Mouse (Mus musculus) MEL (cell line): ENCODE measurements at regions not wholly inside any gene's neighbourhood (a gene's known extent, or its start where the extent isn't known, plus 50 kb on each side); places are given as distances from the start of the nearest gene placed in this dataset.

ENCODE experiments used
- DNase-seq: peaks from one replicate; pipeline ENCODE4 v3.0.0; 2011; ENCODE audit warnings: low read depth, low spot score
- H3K27ac ChIP-seq: 2 replicates; pipeline ENCODE4 v1.5.1; 2012; ENCODE audit warnings: low read depth, mild to moderate bottlenecking, control low read depth, low read length, moderate library complexity; ENCODE audit not compliant: control insufficient read depth
- H3K27me3 ChIP-seq, 2 experiments: fragments of 150-350 bp in 1 of 2; sonication (generic) in 1 of 2; 2 replicates each; pipeline ENCODE4 v1.6.1; 2012; ENCODE audit warnings: low read length in 2 of 2, mild to moderate bottlenecking in 2 of 2, improper control_type of control experiment in 1 of 2, moderate library complexity in 1 of 2; ENCODE audit not compliant: insufficient read depth in 2 of 2, control insufficient read depth in 1 of 2
- H3K36me3 ChIP-seq, 2 experiments: 2 replicates each; pipeline ENCODE4 v1.6.1; 2012 to 2014; ENCODE audit warnings: low read length in 2 of 2, improper control_type of control experiment in 1 of 2, inconsistent platforms in 1 of 2, mild to moderate bottlenecking in 1 of 2; ENCODE audit not compliant: insufficient read depth in 2 of 2, control insufficient read depth in 1 of 2
- H3K4me1 ChIP-seq, 2 experiments: fragments of 150-350 bp in 1 of 2; sonication (generic) in 1 of 2; 2 replicates each; pipeline ENCODE4 v1.6.1; 2012; ENCODE audit warnings: low read length in 2 of 2, improper control_type of control experiment in 1 of 2, mild to moderate bottlenecking in 1 of 2; ENCODE audit not compliant: insufficient read depth in 2 of 2, control insufficient read depth in 1 of 2
- H3K4me3 ChIP-seq, 2 experiments: fragments of 150-350 bp in 1 of 2; sonication (generic) in 1 of 2; 2 replicates each; pipeline ENCODE4 v1.5.1; 2012; ENCODE audit warnings: low read depth in 2 of 2, low read length in 2 of 2, mild to moderate bottlenecking in 2 of 2, moderate library complexity in 2 of 2, control low read depth in 1 of 2, improper control_type of control experiment in 1 of 2; ENCODE audit not compliant: control insufficient read depth in 1 of 2, insufficient read depth in 1 of 2
- H3K79me2 ChIP-seq: 2 replicates; pipeline ENCODE4 v1.6.1; 2012; ENCODE audit warnings: mild to moderate bottlenecking, low read length, moderate library complexity; ENCODE audit not compliant: control insufficient read depth, poor library complexity, insufficient read depth
- H3K9ac ChIP-seq: 2 replicates; pipeline ENCODE4 v1.6.1; 2012; ENCODE audit warnings: low read depth, mild to moderate bottlenecking, control low read depth, low read length, moderate library complexity; ENCODE audit not compliant: control insufficient read depth, poor library complexity, severe bottlenecking
- H3K9me3 ChIP-seq: fragments of 150-350 bp; sonication (generic); replicated peaks from 2 replicates; pipeline ENCODE4 v1.6.1; 2012; ENCODE audit warnings: mild to moderate bottlenecking, low read length, improper control_type of control experiment, moderate library complexity; ENCODE audit not compliant: insufficient read depth
- CHD2 ChIP-seq: IDR thresholded peaks from 2 replicates; pipeline ENCODE4 v1.6.1; 2011; ENCODE audit warnings: low read length, improper control_type of control experiment
- GATA1 ChIP-seq: IDR thresholded peaks from 2 replicates; pipeline ENCODE4 v1.6.1; 2011; ENCODE audit warnings: low read depth, low read length, improper control_type of control experiment
- HCFC1 ChIP-seq: IDR thresholded peaks from 2 replicates; pipeline ENCODE4 v1.6.1; 2012; ENCODE audit warnings: low read depth, mild to moderate bottlenecking, inconsistent platforms, low read length, improper control_type of control experiment, moderate library complexity
- JUND ChIP-seq: IDR thresholded peaks from 2 replicates; pipeline ENCODE4 v1.6.1; 2011; ENCODE audit warnings: low read depth, mild to moderate bottlenecking, improper control_type of control experiment, low read length
- MAFK ChIP-seq: IDR thresholded peaks from 2 replicates; pipeline ENCODE4 v1.6.1; 2011; ENCODE audit warnings: low read depth, mild to moderate bottlenecking, low read length, improper control_type of control experiment, borderline replicate concordance
- MAZ ChIP-seq: IDR thresholded peaks from 2 replicates; pipeline ENCODE4 v1.6.1; 2012; ENCODE audit warnings: low read depth, mild to moderate bottlenecking, inconsistent platforms, low read length, improper control_type of control experiment
- MXI1 ChIP-seq: IDR thresholded peaks from 2 replicates; pipeline ENCODE4 v1.6.1; 2011; ENCODE audit warnings: mild to moderate bottlenecking, low read depth, low read length, improper control_type of control experiment
- MYB ChIP-seq: IDR thresholded peaks from 2 replicates; pipeline ENCODE4 v1.6.1; 2011; ENCODE audit warnings: mild to moderate bottlenecking, low read depth, low read length, improper control_type of control experiment
- NRF1 ChIP-seq: IDR thresholded peaks from 2 replicates; pipeline ENCODE4 v1.6.1; 2014; ENCODE audit warnings: low read depth, mild to moderate bottlenecking, inconsistent platforms, low read length, improper control_type of control experiment, moderate library complexity; ENCODE audit not compliant: poor library complexity, insufficient read depth, severe bottlenecking
- POLR2AphosphoS2 ChIP-seq: IDR thresholded peaks from 2 replicates; pipeline ENCODE4 v1.6.1; 2011; ENCODE audit warnings: low read length, improper control_type of control experiment
- RCOR1 ChIP-seq: IDR thresholded peaks from 2 replicates; pipeline ENCODE4 v1.6.1; 2012; ENCODE audit warnings: low read depth, mild to moderate bottlenecking, inconsistent platforms, low read length, improper control_type of control experiment
- TBP ChIP-seq: IDR thresholded peaks from 2 replicates; pipeline ENCODE4 v1.8.0; 2011; ENCODE audit warnings: low read depth, low read length, improper control_type of control experiment
- TCF12 ChIP-seq: IDR thresholded peaks from 2 replicates; pipeline ENCODE4 v1.6.1; 2014; ENCODE audit warnings: low read depth, mild to moderate bottlenecking, inconsistent platforms, low read length, improper control_type of control experiment, moderate library complexity
- USF2 ChIP-seq, 2 experiments: IDR thresholded peaks; 2 replicates each; pipeline ENCODE4 v1.6.1; 2011 to 2012; ENCODE audit warnings: improper control_type of control experiment in 2 of 2, low read length in 2 of 2, borderline replicate concordance in 1 of 2, inconsistent platforms in 1 of 2, low read depth in 1 of 2, mild to moderate bottlenecking in 1 of 2; ENCODE audit not compliant: insufficient read depth in 1 of 2

DNA sequence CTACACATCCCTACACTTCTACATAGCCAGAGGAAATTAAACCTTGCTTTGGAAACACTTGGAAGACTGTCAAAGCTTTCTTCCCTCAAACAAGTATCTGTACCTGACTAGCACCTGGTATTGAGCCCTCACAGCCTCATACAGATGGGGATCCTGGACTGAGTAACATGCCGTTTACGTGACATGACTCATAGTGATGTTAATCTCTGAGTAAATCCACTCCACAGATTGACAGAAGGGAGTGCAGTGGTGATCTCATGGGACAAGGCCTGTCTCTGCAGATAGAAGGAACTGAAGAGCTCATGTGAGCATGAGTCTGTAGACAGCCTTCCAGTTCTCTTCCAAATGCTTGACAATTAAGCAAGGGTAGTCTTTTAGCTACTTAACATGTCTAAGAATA is 141.8 kb upstream of the Ccnd2 start:
- Histone ChIP-seq H3K4me1 (no peaks in the 10 kb centered on the region), H3K27me3 (no peaks in the 10 kb centered on the region), H3K4me3 (no peak overlapping the region)

GRCm38 (mm10) chr6:127298105-127298504 is 146.1 kb upstream of the Ccnd2 start:
- TF ChIP-seq POLR2AphosphoS2 = no peak
- TF ChIP-seq MAFK = no peak
- TF ChIP-seq USF2 (IDR thresholded peaks at IDR 0.05; ENCODE audit: borderline replicate concordance in 1 of 2, insufficient read depth in 1 of 2, low read depth in 1 of 2, low read length in 2 of 2) = no peak
- no peak for TF ChIP-seq TBP
- no peak for TF ChIP-seq RCOR1
- TF ChIP-seq HCFC1 = no peak
- TF ChIP-seq NRF1 = no peak
- no peak for TF ChIP-seq TCF12
- TF ChIP-seq GATA1 = no peak
- no peak for TF ChIP-seq JUND
- TF ChIP-seq MYB = no peak
- no peak for TF ChIP-seq MAZ
- H3K4me1 ChIP-seq = no peaks in the 10 kb centered on the region

More for the DNA sequence above, 141.8 kb upstream of the Ccnd2 start:
- Histone ChIP-seq H3K9ac (no peak overlapping the region), H3K9me3 (no peaks in the 10 kb centered on the region), H3K79me2 (no peaks in the 10 kb centered on the region), H3K36me3 (no peaks in the 10 kb centered on the region), H3K27ac (no peak overlapping the region)
- TF ChIP-seq MAZ (no peak), MXI1 (no peak), JUND (no peak), CHD2 (no peak)
- DNase-seq = no peak

More at GRCm38 (mm10) chr6:127298105-127298504, 146.1 kb upstream of the Ccnd2 start:
- no peaks in the 10 kb centered on the region for H3K36me3 ChIP-seq
- no peak overlapping the region for H3K4me3 ChIP-seq
- H3K9me3 ChIP-seq = no peaks in the 10 kb centered on the region
- H3K27me3 ChIP-seq = no peaks in the 10 kb centered on the region
- H3K79me2 ChIP-seq = no peaks in the 10 kb centered on the region
- no peak overlapping the region for H3K9ac ChIP-seq
- H3K27ac ChIP-seq = no peak overlapping the region
- no peak for DNase-seq
